Mouse (Mus musculus) brown adipose tissue, adult 24 weeks (tissue): ENCODE results near the gene Ankrd60. TPM values are rescaled to one million over a fixed set of nuclear protein-coding genes. Genes with fewer than 3 reads are reported as not detected.

Experiments used
- H3K27ac ChIP-seq: fragments of 200-500 bp; replicated peaks from 2 replicates; pipeline ENCODE4 v1.5.1; 2012; ENCODE audit warnings: low read depth, mild to moderate bottlenecking, low read length
- H3K4me1 ChIP-seq: fragments of 200-500 bp; 2 replicates; pipeline ENCODE4 v1.6.1; 2012; ENCODE audit warnings: low read length, mixed read lengths; ENCODE audit not compliant: control insufficient read depth, insufficient read depth, insufficient read length
- H3K4me3 ChIP-seq: fragments of 200-500 bp; 2 replicates; pipeline ENCODE4 v1.5.1; 2012; ENCODE audit warnings: low read depth, mild to moderate bottlenecking, low read length, moderate library complexity; ENCODE audit not compliant: insufficient read depth
- polyA plus RNA-seq: library from polyadenylated mRNA; stranded (reverse); fragments of >200 nt; gene quantifications from 2 replicates; pipeline ENCODE4 v1.2.4, GENCODE M21; 2012; ENCODE audit not compliant: missing spikeins, insufficient read depth, insufficient read length

Ankrd60 gene
- polyA plus RNA-seq, 1 experiment = not detected

DNA sequence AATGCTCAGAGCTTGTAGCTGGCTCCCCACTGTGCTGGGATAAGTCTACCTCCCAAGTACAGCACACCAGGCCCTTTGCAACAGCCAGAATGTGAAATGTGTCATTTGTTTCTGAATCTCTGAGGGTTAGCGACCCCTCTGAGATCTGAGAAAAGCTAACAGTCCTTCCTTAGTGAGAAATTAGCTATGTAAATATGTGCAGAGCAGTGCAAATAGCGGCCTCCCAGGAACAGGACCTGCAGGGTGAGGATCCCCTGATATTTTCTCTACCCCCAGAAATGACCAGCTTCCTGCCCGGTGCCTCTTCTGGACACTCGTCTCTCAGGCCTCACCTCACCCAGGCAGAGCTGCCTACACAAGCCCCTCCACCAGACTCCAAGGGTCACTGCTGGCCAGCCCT is 15.7 kb upstream of the Ankrd60 start:
- no peaks in the 10 kb centered on the region for H3K4me1 ChIP-seq
- H3K27ac ChIP-seq = no peak overlapping the region
- no peak overlapping the region for H3K4me3 ChIP-seq

DNA sequence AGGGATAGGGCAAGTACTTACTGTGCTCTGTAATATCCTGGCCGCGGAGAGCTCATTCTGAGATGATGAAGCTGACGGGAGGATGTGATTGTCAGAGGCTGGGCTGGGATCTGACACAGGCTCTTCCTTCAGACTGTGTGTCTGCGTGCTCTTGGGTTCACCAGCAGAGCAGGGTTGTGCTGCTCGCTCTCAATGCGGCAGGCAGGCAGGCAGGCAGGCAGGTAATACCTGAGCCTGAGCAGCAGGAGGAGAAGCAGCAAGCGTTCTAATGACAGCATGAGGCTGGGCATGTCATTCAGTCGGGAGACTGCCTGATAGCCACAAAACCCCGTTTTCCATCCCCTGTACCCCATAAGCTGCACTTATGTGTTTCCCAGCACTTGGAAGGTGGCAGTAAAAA is 14.6 kb upstream of the Ankrd60 start:
- Histone ChIP-seq H3K4me1 (no peaks in the 10 kb centered on the region), H3K4me3 (no peak overlapping the region)

DNA sequence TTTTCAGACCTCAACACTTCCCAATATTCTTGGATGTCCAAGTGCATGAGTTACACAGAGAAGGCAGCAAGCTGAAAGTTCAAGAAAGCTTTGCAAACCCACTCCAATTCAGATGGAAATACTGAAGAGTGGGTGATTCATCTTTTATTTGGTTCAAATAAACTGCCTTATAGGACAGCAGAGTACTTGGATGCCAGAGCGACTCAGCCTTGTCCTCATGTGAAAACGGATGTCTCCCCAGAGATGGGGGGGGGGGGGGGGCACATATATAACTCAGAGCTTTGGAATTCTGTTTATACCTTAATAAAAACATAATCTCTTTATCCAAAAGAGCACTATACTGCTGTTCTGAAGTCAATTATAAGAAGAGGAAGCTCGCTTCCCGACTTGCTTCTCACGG is 9.2 kb upstream of the Ankrd60 start:
- no peak overlapping the region for H3K4me3 ChIP-seq
- no peak overlapping the region for H3K27ac ChIP-seq
- H3K4me1 ChIP-seq = no peaks in the 10 kb centered on the region

More for the DNA sequence above, 14.6 kb upstream of the Ankrd60 start:
- H3K27ac ChIP-seq = no peak overlapping the region

DNA sequence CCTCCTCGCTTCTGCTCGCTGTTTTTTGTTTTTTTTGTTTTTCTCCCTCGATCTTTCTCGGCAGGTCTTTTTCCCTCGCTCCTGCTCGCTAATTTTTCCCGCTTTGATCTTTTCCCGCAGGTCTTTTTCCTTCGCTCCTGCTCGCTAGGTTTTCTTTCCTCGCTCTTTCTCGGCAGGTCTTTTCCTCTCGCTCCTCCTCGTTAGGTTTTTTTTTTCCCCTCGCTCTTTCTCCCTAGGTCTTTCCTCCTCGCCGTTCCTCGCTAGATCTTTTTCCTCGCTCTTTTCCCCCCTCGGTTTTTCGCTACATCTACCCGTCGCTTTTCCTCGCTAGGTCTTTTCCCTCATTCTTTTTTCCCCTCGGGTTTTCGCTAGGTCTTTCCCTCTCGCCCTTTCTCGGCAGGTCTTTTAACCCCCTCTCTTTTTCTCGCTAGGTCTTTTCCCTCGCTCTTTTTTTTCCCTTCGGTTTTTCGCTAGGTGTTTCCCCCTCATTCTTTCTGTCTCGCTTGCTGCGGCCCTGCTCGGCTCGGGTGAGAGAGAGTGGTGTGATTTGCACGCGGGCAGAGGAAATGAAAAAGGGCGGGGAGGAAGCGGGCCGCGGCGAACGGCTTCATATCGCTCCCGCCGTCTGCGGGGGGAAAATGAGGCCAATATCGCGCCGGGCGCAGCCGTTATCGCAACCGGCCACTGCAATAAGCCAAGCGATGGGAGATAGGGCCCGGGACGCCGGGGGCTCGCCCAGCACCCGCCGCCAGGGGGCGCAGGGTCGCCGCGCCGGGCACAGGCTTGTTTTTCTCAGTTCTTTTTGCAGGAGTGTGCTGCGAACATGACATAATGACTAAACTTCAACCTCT is 8.2 kb upstream of the Ankrd60 start:
- H3K27ac ChIP-seq = no peak overlapping the region
- H3K4me1 ChIP-seq = no peaks in the 10 kb centered on the region
- H3K4me3 ChIP-seq = peak overlapping the region; percentile 53

DNA sequence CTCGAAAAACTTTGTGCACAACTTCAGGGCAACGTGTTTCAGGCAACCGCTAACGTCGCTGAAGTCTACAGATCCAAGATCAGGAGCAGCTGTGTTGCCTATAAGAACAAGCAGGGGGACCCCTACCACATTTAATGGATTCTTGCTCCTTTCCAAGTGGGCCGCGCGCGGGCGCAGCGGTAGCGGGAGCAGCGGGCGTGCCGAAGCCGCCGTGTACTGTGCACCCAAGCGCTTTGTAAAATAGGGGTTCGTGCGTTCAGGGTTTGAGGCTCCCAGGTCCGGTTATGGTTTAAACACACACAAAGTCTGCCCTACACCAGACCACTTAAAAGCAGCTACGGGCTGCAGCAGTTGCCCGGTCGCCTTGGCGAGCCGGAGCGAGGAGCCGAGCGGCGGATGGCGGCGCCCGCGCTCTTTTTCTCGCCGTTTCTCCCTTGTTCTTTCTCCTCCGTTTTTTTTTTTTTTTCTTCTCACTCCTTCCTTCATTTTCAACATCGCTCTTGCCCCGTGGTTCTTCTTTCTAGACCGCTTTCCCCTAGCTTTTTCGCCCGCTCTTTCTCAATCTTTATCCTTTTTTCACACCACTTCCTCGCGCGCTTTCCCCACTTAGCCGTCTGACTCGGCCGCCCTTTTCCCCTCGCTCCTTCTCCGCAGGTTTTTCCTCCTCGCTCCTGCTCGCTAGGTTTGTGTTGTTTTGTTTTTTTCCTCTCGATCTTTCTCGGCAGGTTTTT is 7.4 kb upstream of the Ankrd60 start:
- Histone ChIP-seq H3K4me3 (peak overlapping the region; percentile 53), H3K27ac (no peak overlapping the region), H3K4me1 (no peaks in the 10 kb centered on the region)

DNA sequence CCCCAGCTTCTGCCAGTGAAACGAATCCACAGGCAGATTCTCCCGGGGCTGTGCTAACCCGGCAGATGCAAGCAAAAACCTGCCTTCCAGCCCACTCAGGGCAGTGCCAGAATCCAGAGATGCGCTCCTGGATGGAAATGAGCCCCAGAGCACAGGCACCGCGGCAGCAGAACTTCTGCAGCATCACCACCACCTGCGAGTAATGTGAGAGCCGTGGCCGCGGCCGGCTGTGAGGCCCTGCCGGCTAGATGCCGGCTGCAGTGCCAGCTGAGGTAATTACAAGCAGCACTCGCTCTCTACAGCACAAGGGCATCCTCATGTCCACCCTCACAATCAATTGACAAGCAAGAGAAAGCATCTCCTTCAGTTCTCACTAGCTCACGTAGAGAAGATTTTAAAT is 6.2 kb upstream of the Ankrd60 start:
- Histone ChIP-seq H3K4me1 (no peaks in the 10 kb centered on the region), H3K27ac (no peak overlapping the region), H3K4me3 (no peak overlapping the region)

DNA sequence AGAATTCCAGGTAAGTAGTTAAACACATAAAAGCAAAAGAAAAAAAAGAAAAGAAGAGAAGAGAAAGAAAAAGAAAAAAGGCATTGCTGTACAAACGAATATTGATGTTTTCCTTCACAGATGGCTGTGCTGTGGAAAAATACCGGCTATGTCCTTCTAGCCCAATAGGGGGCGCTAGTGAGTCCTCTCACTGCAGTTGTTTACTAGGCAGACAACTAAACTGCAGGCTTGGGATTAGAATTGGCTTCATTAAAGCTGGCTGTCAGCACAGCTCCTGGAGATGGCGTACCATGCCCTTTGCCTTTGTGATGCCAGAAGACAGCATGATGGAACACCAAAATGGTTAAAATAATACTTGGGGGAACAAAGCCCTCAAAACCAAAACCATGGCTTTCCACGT is 5.3 kb upstream of the Ankrd60 start:
- Histone ChIP-seq H3K27ac (no peak overlapping the region), H3K4me3 (no peak overlapping the region), H3K4me1 (no peaks in the 10 kb centered on the region)

DNA sequence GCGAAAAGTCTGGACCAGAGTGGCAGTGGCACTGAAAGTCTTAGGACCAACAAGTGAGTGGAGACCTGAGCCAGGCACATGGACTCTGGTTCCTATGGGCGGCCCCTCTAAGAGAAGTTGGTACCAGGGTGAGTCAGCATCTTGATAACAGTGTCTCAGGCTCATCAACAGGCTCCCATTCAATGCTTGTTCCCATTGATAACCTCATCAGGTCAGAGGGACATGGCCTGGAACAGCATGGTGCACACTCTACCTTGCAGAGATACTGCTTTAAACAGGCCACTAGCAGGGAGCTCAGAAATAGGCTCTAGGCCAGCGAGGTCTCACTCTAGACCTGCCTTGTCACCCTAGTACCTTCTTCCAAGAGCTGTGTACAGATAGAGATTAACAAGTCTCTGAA is 4.7 kb upstream of the Ankrd60 start:
- Histone ChIP-seq H3K4me3 (no peak overlapping the region), H3K4me1 (no peaks in the 10 kb centered on the region; the same call in 1 of the 2 replicates), H3K27ac (no peak overlapping the region)

DNA sequence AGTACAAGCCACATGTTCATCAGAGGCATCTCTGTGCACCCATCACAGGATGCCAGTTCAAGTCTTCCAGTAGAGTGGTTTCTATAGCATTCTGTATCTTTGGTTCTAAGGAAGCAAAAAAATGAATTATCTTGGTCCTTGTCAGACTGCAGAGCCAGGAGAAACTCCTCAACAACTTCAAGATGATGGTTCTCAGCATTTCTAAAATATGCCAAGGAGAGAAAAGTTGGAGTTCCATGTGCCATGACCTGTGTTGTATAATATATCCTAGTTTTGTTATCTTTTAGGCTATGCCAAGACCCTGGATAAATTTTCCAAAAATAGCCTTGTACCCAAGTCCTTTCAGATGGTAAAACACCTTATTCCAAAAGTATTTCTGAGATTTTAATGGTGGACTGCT is 2.9 kb upstream of the Ankrd60 start:
- Histone ChIP-seq H3K4me1 (no peaks in the 10 kb centered on the region; the same call in 1 of the 2 replicates), H3K4me3 (no peak overlapping the region), H3K27ac (no peak overlapping the region)

DNA sequence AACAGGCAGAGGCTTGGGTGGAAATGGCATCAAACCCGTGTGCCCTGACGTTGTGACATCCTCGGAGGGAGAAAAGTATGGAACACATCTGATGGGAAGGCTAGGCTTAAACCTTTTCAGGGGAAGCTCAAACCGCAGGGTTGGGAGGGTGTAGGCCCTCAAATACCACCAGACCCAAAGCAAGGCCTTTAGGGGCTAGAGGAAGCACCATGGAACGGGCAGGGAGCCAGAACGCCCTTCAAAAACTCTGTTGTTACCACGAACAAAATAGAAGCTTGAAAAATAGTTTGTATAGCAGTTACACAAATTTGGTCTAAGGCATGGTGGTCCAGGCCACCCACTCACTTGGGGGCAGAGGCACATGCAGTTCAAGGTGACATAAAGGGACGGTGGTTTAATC is 430 bp upstream of the Ankrd60 start:
- Histone ChIP-seq H3K27ac (no peak overlapping the region), H3K4me1 (no peaks in the 10 kb centered on the region; the same call in 1 of the 2 replicates), H3K4me3 (no peak overlapping the region)

DNA sequence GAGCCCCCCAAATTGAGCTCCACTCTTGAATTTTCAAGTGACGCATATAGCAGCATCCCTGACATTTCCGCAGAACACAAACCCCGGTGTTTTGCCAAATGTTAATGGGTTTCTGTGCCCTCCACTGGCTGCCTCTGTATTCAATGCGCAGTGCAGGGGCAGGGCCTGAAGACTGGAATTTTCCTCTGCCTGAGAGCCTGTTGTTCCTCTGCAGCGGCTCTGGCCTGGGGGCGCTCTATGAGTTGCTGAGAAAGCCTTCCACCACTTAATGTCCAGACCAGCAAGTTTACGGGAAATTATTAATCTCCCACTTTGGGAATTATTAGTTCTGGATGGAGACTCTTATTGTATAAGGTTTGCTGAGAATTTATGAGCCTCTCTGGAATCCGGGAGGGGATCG is 14.0 kb downstream of the Ankrd60 start:
- Histone ChIP-seq H3K4me3 (no peak overlapping the region), H3K4me1 (no peaks in the 10 kb centered on the region), H3K27ac (no peak overlapping the region)

DNA sequence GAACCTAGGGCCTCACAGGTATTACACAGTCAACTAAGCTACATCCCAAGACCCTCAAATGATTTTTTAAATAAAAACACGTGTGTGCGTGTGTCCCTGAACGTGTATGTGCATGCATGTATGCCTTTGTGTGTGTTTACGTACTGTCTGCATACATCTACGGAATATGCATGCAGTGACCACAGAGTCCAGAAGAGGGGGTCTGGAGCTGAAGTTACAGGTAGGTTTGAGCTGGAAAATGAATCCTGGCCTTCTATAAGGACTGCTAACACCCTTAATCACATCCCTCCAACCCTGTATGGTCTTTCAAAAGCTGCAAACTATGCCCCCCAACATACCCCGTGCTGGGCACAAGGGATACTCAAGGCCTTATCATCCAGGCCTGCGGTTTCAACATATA is 14.8 kb downstream of the Ankrd60 start:
- Histone ChIP-seq H3K27ac (no peak overlapping the region), H3K4me3 (no peak overlapping the region)

DNA sequence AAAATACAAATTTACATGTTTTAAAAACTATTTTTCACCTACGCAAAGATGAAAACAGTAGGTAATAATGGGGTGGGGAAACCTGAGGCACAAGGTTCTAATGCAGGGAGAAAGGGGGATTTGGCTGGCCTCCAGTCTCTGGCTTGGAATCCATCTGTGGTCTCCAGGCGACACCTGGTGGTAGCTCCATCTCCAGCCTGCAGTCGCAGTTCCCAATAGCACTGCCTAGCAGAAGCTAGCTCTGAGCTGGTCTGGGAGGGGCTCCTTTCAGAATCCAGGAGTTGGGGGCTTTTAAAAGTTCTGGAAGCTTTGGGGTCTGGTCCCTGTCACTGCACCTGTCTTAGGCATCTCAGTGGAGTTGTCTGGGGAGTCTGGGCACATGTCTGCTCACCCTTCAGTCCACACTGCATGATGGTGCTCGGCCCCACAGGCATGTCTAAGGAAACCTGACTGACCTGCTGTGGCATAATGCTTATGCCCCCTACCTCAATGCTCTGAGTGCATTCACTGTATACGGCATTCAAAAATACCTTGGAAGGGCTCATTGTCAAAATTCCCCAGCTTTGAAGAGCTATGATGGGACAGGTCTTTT is 16.2 kb downstream of the Ankrd60 start:
- Histone ChIP-seq H3K4me3 (no peak overlapping the region), H3K4me1 (no peaks in the 10 kb centered on the region), H3K27ac (no peak overlapping the region)

More for the DNA sequence above, 14.8 kb downstream of the Ankrd60 start:
- no peaks in the 10 kb centered on the region for H3K4me1 ChIP-seq

DNA sequence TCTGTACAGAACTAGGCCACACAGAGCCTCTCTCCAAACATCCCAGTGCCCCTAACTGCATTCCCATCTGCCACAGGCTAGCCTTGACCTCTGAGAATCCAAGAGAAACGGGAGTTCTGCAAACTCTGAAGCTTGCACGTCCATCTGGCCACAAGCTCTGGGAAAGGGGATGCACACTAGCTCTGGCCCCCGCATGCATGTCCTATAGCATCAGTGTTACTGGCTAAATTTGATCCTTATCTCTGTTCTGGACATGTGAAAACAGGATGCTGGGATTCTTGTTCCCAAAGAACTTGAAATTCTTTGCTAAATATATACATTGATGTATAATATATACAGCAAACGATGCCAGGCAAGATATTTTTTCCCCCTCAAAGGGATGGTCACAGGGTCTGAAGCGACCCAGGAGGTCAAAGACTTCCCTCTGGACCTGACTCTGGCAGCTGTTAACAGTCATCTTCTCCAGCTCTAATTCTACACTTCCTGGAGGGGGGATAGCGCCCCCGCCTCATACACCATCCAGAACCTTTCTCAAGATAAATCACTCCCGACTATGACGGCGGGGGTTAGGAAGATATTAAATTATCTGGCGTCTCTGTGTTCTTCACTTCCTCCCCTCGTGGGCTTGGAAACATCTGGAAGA is 19.3 kb downstream of the Ankrd60 start:
- Histone ChIP-seq H3K4me1 (no peaks in the 10 kb centered on the region), H3K4me3 (no peak overlapping the region), H3K27ac (no peak overlapping the region)

DNA sequence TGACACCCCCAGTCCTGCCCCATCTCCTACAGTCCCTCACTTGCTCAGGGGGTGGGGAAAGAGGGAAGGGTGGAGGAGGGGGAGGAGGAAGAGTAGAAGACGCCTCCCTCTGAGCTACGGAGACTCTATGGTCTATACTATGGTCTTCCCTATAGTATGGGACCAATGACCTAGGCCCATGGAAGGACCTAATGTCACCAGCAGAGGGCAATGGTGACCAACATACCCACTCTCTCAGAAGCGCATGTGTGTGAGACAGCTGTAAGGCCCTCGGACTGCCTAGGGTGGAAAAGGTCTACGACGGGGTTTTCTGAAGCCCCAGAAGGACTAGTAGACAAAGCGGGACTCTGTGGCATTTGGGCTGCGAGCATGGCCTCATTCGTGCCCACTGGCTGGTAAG is 24.3 kb downstream of the Ankrd60 start:
- H3K4me1 ChIP-seq = no peaks in the 10 kb centered on the region
- H3K27ac ChIP-seq = no peak overlapping the region
- no peak overlapping the region for H3K4me3 ChIP-seq
